Mouse (Mus musculus) naive thymus-derived CD4-positive, alpha-beta T cell, adult 2 months (primary cell): Measurements from ENCODE around the gene Zfp3.

Experiments used
- DNase-seq: peaks from one replicate; pipeline ENCODE4 v3.0.0-alpha.2; 2011; ENCODE audit warnings: low read depth

Zfp3 gene

GRCm38 (mm10) chr11:70763936-70764808, at the start of gene Zfp3:
Zfp3 (plus strand) TSS chr11:70764209.
- peak; percentile 84 for DNase-seq

DNA sequence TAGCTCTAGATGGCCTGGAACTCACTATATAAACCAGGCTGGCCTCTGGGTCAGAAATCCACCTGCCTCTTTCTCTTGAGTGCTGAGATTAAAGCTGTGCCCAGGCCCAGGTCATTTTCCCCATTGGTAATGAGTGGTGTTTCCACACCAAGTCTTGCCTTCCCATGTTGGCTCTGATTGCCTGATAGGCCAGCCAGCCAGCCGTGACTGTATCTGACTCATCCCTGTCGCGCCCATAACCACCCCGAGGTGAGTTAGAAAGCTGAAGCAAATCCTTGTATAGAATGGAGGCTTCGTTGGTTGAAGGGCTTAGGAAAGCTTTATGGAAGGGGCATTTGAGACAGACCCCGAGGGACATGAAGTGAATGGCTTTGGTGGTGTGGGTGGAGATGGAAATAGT, 48.2 kb upstream of the Zfp3 start:
- DNase-seq: no peak

DNA sequence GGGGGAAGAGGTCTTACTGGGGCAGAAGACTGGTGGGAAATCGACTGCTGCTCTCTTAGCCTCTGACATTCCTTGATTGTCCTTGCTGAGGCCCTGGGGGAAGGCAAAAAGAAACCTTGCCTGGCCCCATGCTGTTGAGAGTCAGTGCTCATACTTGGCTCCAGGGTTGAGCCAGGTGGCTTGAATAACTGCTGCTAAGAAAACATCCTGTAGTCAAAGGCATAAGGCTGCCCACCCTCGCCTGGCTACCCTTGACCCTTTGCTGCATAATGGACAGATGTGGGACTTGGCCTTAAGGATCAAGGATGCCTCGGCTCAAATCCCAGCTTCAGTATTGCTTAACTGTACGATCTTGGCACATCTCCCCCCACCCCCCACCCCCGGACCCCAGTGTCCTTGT, 45.5 kb upstream of the Zfp3 start:
- DNase-seq: no peak

- no peak for DNase-seq
Observed at GRCm38 (mm10) chr11:70720567-70720966, 43.4 kb upstream of the Zfp3 start.

- no peak for DNase-seq
Observed at GRCm38 (mm10) chr11:70721072-70721471, 42.9 kb upstream of the Zfp3 start.

GRCm38 (mm10) chr11:70724706-70725105, 39.3 kb upstream of the Zfp3 start:
- DNase-seq: no peak

- DNase-seq: no peak
Observed at GRCm38 (mm10) chr11:70726585-70726984, 37.4 kb upstream of the Zfp3 start.

GRCm38 (mm10) chr11:70727385-70727784, 36.6 kb upstream of the Zfp3 start:
- DNase-seq: no peak

- no peak for DNase-seq
Observed at GRCm38 (mm10) chr11:70730427-70731038, 33.5 kb upstream of the Zfp3 start.

DNA sequence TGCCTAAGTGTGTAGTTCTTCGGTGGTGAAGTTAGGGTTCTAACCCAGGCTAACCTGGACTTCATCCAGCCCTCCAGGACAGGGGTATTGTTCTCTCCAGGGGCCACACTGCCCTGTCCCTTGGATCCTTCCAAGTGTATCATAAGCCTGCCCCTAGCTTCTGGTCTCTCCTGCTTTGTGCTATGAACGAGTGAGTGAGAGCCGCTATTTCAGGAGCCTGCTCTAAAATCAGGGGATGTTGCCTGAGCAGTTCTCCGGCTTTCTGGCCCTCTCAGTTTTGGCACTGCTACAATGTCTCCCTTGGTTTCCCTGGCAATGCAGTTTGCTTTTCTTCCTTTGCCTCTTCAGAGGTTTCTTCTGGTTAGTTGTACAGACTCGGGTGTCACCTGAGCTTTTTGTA, 32.8 kb upstream of the Zfp3 start:
- DNase-seq: no peak

GRCm38 (mm10) chr11:70733256-70733655, 30.8 kb upstream of the Zfp3 start:
- no peak for DNase-seq

- no peak for DNase-seq
Observed at GRCm38 (mm10) chr11:70737749-70738148, 26.3 kb upstream of the Zfp3 start.

- DNase-seq: no peak
Observed at GRCm38 (mm10) chr11:70741603-70742002, 22.4 kb upstream of the Zfp3 start.

DNA sequence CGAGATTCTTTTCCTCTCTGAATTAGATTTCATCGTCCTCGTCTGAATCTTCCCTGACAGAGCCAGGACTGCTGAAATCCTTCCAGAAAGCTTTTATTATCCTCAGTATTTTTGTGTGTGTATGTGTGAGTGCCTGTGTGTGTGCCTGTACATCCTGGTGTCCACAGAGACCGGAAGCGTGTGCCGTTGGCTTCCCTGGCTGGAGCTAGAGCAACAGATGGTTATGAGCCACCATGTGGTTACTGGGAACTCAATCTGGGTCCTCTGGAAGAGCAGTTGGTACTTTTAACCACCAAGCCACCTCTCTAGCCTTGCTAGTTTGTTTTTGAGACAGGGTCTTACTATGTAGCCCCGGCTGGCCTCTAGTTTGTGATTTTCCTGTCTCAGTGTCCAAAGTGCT, 21.9 kb upstream of the Zfp3 start:
- DNase-seq: no peak

DNA sequence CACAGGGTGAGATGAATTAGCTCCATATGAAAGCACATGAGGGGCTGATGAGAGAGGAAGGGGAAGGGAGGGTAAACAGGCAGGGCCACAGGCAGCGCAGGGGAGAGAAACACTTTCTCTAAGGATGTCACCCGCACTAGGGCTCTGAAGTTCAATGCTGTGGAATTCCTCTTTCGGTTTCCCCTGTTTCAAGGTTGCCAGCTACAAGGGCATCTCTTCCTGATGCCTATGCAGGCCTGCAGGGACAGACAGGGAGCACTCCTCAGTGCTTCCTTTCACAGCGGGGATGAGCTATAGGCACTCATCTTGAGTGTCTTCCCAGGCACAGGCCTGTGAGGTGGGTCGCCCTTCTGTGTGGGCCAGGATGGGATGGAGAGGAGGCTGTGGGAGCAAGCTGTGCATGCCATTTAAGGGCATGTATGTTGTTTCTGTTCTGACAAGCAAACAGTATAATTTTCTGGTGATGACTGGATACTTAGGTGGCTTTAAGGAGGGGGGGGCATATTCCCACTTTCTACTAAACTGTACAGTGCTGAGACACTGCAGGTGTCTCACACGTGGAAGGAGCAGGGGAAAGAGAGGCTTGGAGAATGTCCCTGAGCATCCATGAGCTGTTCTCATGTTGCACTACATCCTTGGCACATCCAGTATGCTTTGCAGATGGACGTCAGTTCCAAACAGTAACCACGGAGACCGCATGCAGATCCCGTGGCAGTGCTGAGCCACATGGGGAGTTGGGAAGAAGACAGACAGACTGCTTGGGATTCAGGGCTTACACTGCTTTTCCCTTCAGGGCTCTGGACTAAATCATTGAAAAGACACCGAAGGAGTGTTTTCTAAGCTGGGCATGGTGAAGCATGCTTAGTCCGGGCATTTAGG, 21.2 kb upstream of the Zfp3 start:
- no peak for DNase-seq

- DNase-seq: no peak
Observed at GRCm38 (mm10) chr11:70745636-70746035, 18.4 kb upstream of the Zfp3 start.

GRCm38 (mm10) chr11:70747876-70748545, 16.0 kb upstream of the Zfp3 start:
- DNase-seq: no peak

- no peak for DNase-seq
Observed at GRCm38 (mm10) chr11:70752337-70753017, 11.5 kb upstream of the Zfp3 start.

DNA sequence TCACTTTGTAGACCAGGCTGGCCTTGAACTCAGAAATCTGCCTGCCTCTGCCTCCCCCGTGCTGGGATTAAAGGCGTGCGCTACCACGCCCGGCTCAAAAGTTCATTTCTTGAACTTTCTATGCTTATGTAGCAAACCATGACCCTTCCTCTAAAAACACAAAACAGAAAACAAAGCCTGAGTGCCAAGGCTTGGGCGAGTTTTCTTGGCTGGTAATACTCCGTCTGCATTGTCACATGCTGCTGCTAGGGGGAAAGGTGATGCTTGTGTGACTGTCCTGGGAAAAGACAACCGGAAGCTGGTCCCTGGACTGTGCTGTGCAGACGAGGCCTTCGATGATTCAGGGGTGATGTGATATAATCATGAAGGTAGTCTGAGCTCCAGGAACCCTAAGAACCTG, 10.9 kb upstream of the Zfp3 start:
- DNase-seq: no peak

- no peak for DNase-seq
Observed at GRCm38 (mm10) chr11:70754476-70754875, 9.5 kb upstream of the Zfp3 start.

GRCm38 (mm10) chr11:70754958-70755357, 9.1 kb upstream of the Zfp3 start:
- no peak for DNase-seq
